Mouse (Mus musculus) spleen, postnatal 4 days (tissue): ENCODE measurements at regions not wholly inside any gene's neighbourhood (a gene's known extent, or its start where the extent isn't known, plus 50 kb on each side); places are given as distances from the start of the nearest gene placed in this dataset.

Source experiments
- DNase-seq, 2 experiments: peaks; one replicate each; pipeline ENCODE4 v3.0.0; 2022; ENCODE audit warnings: low spot score in 2 of 2

DNA sequence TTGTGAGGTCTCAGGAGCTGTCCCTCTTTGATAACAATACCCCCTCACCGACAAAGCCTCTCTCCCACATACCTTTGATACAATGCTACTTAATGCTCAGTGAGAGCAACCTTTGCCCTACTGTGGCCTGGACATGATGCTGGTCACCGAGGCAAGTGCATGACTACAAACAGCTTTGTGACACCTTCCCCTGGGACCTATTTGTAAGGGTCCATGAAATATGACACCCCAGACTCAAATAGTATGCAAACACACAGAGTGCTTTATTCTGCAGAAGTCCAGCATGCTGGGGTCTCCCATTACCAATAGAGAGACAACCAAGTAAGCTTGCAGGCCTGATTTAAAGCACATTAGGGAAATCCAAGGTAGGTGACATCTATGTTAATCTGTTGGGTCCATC, 210.6 kb downstream of the Xxylt1 start:
- no peak for DNase-seq

DNA sequence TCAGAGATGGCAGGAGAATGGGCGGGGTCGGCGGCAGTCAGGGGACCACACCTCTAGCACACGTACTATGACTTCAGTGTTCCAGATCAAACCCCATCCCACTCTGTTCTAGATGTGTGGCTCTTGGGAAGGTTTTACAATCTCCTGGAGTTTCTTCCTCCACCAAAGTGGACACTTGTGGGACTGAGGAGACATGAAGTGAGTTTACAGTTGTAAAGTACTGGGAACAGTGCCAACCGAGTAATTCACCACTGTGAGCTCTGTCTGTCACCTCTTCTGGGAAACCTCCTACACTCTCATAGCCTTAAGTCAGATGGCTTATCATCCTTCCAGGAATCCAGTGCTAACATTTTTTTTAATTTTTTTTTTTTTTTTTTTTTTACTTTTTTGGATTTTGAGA, 209.1 kb downstream of the Xxylt1 start:
- DNase-seq, result no peak

DNA sequence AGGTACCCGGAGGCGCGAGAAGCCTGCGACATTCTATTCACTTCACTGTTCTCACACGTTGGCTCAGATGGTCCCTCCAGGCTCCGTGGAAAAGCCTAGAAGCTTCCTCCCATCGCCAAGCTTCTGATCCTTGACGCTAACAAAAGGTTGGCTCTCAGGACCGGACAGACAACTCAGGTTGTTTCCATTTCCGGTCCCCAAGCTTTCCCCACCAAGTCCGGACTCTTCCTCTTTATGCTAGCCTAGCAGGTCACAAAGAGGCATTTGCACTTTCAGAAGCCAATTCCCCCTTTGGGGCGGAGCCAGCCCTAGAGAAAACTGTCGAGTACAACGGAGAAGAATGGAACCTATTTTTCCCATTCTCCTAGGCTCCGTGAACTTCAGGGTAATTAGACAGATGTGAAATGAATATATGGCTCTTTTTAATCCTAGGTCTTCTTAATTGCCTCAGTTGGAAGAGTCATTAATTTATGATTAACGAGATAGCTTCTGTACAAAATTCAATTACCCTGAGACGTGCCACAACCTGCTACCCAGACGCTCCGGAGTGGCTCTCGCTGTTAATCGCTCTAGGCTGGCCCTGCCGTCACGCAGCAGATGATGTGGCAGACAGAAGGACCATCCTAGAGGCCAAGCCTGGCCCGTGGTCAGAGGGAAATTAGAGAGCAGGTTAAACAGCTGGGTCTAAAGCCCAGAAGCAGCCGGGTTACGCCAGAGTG, 207.6 kb downstream of the Xxylt1 start:
- DNase-seq, result peak in 1 of 2 experiments; percentile 16

DNA sequence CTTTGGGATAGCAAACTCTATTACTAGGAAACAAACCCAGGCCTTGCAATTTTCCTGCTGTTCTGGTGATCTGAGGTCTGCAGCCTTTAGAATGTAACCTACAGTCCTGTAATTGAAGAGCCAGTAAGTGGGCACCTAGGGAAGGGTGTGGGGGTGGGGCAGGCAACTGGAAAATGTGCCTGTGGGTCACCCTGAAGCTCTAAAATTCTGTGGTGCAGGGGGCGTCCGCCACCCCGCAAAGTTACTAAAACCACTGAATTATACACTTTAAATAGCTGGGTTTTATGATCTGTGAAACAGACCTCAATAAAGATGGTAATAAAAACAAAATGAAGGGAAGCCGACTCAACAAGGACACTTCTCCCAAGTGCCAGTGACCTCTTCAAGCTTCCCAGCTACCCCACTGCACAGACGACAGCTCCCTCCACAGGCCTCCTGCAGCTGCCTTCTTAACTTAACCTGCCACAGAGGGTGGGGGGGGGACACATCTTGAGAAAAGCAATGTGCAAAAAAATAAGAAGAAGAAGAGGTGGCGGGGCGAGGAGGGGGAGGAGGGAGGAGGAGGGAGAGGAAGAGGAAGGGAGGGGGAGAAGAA, 205.9 kb downstream of the Xxylt1 start:
- no peak for DNase-seq

DNA sequence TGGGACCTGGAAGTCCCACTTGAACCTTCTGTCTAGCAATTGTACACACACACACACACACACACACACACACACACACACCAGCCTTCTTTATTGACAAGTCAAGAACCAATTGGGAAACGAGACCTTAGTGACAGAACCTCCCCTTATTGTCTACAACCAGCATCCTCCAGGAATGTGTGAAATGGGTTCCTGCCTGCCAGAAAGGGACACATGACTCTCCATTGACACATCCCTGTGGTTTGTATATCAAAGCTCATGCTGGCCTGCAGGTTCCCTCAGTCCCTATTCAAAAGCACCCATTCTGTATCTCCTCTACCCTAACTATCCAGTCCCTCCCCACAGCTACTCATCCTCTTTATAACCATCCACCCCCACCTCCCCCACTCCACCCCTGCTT, 202.4 kb downstream of the Xxylt1 start:
- DNase-seq, result no peak

DNA sequence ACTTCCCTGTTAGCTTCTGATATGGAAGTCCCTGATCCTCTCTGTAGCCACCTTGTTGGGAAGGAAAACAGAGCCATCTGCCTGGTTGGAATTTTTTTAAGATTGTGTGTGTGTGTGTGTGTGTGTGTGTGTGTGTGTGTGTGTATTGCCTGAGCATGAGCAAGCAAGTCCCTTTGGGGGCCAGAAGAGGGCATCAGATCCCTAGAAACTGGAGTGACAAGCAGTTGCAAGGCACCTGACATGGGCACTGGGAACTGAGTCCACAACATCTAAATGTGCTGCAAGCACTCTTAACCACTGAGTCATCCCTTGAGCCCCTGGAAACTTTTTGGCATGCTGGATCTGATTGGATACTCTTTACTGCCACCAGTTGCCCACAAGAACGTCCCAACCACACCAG, 201.4 kb downstream of the Xxylt1 start:
- no peak for DNase-seq

GRCm38 (mm10) chr16:30880682-30881081, 200.6 kb downstream of the Xxylt1 start:
- no peak for DNase-seq

- DNase-seq, result no peak
Observed at GRCm38 (mm10) chr16:30881186-30881585, 200.0 kb downstream of the Xxylt1 start.

DNA sequence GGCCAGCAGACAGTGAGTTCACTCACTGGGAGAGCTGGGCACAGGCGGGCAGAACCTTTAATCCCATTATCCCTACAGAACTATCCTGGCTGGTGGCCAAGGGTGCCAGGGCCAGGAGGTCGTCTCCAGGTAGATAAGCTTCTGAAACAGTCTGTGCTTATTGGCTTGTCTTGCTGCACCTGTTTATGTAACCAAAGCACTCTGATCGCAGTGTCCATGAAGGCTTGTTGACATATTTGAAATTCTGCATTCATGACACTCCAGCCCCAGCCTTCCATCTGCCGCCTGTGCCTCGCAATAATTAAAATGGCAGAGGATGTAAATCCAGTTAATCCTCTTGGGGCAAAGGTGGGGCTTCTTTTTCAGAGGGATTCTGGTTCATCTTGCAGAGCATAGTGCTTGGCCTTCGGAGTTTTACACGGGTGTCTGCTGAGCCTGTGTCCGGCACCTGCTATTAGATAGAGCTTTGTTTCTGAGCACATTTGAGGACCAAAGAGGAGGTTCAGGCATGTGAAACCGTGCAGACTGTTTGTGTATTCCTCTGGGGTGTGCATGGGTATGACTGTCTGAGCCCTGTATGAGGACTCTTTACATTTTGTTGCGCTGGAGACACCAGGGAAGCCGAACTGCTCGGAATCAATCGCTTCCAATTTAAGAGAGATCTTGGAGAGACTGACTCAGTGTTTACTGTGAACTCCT, 197.6 kb downstream of the Xxylt1 start:
- no peak for DNase-seq

GRCm38 (mm10) chr16:30884189-30884551, 197.1 kb downstream of the Xxylt1 start:
- DNase-seq, result no peak

DNA sequence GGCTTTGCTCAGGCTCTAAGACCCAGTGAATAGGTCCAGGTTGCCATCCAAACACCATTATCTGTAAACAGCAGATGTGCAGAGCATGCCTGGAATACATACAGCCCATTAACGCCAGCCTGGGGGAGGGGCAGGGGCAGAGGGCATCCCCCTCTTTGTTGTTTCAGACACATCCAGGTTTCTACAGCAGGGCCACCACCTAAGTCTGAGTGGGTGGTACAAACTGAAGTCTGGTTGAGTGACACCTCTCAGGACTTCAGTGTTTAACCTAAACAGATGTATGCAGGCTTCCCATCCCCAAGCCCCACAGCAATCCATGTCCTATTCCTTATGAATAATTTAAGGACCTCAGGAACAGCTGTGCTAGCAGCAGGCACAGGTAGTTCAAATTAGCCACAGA, 194.2 kb downstream of the Xxylt1 start:
- DNase-seq, result no peak

GRCm38 (mm10) chr16:30887536-30887935, 193.7 kb downstream of the Xxylt1 start:
- no peak for DNase-seq

GRCm38 (mm10) chr16:30888556-30889323, 192.5 kb downstream of the Xxylt1 start:
- no peak for DNase-seq

DNA sequence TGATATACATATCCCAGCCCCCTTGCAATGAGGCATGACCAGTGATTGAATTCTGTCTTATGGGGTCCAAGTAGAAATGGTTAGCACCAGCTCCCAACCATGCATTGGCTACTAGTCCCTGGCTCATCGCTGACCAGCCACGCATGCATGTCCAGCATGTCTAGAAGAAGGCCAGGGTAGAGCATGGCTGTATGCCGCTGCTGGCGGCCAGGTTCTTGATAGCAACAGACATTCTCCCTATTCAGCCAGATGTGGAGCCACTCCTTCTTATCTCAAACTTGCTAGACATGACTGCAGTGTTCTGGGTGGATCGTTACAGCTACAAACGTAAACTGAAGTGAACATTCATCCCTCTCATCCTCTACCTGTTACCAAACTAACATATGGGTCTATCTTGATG, 188.6 kb downstream of the Xxylt1 start:
- no peak for DNase-seq

GRCm38 (mm10) chr16:30894086-30894485, 187.1 kb downstream of the Xxylt1 start:
- no peak for DNase-seq

- DNase-seq, result no peak
Observed at GRCm38 (mm10) chr16:30895021-30895420, 186.2 kb downstream of the Xxylt1 start.

- DNase-seq, result no peak
Observed at GRCm38 (mm10) chr16:30897371-30897770, 183.9 kb downstream of the Xxylt1 start.

DNA sequence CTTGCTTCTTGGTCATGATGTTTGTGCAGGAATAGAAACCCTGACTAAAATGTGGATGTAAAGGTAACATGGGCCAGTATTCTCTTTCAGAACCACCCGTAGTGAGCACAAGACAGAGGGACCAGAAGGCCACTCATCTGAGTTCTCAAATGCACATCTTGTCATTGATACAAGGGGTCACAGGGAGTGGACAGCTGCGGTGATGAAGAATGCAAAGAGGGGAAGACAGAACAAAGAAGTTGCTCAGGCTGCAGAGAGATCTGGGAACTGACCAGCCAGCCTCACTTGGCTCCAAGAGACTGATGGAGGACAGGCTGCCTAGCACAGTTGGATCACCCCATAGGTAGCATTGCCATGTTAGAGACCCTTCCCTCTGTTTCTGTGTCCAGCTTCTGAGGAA, 181.1 kb downstream of the Xxylt1 start:
- no peak for DNase-seq

DNA sequence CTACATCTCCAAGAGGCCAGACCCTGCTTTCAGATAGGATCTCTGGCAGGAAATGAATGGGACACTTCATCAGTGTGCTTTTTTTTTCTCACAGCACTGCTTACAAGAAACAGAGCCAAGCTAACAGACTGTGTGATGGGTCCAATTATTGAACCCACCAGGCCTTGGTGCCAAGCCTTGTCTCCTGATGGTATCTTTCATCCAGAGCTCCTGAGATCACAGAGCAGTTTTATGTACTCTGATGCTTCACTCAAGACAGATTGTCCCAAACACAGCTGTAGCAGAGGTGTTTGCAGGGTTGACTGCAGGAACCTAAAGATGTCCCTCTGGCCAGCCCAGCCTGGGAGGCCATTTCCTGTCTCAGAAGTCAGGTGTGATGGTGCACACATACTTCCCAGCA, 179.9 kb downstream of the Xxylt1 start:
- DNase-seq, result no peak
